Mouse (Mus musculus): Measurements from ENCODE around the gene Bcl6b. TPM values are rescaled to one million over a fixed set of nuclear protein-coding genes. Genes with fewer than 3 reads are reported as not detected.
A peak's percentile ranks its signal among the peaks of the same experiment; 100 is the strongest.

The Bcl6b gene
- total RNA-seq, 2 experiments from 2014 or later = 7.4 to 22.5 TPM

DNA sequence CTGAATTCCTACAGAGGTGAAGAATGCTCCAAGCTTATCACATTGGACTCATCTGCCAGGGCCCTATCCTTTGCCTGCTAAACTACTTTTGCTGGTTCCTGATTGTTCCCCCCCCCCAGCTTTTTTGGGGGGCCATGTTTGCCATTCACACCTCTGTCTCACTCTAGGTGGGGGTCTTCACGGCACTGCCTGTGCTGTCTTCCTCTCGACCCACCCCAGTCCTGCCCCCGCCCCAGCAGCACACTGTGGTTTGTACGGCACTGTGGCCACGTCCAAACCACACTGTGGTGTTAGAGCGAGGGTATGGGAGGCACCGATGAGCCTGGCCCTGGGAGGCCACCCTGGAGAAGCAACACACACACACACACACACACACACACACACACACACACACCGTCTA is 4.9 kb upstream of the Bcl6b start:
- no peak for DNase-seq (ENCODE audit: low spot score in 2 of 2)

DNA sequence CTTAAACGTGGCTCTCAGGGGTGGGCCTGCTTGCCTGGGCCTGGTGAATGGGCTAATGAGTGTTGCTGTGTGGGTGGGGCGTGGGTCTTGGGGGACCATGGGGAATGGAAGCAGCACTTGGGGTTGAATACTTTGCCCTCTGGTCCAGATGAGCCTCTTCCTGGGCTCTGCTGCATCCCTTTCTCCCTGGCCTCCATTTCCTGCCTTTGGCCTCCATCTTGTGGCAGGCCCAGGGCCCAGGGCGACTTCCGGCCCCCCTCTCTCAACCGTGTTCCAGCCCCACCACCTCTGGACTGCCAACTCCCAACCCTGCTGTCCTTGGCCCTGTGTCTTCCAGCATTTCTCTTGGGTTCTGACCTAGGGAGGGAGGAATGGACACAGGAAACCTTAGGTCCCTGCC is 4.4 kb upstream of the Bcl6b start:
- no peak for DNase-seq (ENCODE audit: low spot score in 2 of 2)

DNA sequence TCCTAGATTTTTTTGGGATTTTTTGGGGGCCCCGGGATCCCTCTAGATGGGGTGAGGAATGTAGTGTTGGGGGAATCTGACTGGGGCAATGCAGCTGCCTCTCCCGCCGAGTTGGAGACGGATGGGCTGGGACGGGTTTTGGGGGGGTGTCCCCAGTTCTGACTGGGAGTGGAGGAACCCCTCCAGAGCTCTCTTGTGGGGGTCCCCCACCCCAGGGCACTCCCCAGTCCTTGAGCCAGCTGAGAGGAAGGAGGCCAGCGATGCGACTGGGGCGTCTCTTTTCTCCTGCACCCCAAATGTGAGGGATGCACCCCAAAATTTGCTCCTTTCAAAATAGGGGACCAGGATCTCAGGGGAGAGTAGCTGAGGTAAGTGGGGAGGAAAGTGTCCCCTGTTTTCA is 3.4 kb upstream of the Bcl6b start:
- DNase-seq (ENCODE audit: low spot score in 2 of 2) = no peak

DNA sequence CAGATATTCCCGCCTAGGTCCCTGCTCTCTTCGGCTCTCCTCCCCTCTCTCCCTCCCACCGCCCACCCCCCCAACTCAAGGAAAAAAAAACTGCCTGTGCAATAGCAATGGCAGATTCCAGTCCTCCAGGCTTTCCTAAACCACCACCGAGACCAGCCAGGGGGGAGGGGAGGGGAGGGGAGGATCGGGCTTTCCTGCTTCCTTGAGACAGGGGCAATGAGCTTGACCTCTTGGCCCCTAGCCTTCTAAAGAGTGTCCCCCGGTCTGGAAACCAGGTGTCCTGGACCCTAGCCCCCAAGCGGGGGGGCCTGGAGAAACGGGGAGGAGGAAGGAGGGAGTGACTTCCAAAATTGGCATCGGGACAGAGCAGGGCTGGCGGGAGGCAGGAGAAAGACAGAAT is 2.9 kb upstream of the Bcl6b start:
- no peak for DNase-seq (ENCODE audit: low spot score in 2 of 2)

DNA sequence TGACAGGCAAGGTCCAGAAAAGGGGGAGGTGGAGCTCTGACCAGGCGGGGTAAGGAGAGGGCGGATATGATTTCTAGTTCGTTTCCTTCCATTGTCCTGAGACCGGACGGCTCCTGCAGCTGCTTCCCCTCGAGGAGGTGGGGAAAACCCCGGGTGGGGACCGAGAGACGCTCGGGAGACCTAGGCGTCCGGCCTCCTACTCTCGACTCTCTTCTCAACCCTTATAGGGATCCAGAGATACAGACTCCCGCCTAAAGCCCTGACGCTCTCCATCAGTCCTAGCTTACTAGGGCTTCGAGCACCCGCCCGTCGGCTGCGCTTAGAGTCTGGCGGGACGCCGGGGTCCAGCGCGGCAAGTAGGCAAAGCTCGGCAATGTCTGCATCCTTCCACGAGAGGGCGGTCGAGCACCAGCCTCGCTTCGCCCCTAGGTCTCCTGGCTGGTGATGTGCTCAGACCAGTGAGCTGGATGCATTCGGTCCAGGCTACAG is 685 bp upstream of the Bcl6b start:
- peak; percentile 75 to 86 for DNase-seq (ENCODE audit: low spot score in 2 of 2)

DNA sequence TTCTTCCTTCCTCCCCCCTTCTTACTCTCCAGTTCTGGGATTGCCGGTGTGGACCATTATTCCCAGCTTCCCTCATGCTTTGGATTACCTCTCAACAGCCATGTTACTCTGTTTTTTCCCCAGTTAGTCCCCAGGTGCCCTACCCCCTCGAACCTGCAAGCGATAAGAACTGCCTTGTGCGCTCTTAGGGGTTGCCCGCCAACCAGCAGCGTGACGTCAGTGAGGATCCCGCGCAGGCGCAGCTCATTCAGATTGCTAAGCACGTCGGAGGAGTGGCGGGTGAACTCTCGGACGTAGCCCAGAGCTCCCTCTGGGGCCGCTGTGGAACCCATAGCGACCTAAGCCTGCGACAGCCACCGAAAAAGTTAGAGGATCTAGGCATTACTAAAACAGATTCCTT is 770 bp downstream of the Bcl6b start:
- DNase-seq (ENCODE audit: low spot score in 2 of 2) = peak; percentile 83

DNA sequence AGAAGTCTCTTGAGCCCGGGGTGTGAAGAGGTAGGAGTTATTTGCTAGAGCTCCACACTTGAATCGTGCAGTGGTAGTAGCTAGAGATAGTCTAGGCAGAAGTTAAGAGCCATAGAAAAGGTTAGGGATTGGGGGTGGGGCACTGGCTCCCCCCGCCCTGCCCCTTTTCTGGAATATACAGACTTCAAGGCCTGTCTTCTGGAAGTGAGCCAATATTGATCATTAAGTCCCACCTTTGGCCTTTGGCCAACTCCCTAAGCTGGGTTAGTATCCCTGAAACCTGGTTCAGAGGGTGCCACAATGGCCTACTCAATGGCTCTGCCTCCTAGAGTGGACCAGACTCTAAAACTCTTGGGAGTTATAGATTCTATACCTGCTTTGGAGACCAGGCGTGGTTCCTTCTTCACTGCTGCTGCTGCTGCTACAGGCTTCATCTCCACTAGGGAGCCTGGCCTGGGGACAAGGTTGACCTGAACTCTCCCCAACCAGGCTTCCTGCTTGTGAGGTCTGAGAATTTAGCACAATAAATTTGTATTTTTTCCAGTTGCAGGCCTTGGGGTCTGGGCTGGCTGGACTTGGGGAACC is 1.8 kb downstream of the Bcl6b start:
- no peak for DNase-seq (ENCODE audit: low spot score in 2 of 2)

DNA sequence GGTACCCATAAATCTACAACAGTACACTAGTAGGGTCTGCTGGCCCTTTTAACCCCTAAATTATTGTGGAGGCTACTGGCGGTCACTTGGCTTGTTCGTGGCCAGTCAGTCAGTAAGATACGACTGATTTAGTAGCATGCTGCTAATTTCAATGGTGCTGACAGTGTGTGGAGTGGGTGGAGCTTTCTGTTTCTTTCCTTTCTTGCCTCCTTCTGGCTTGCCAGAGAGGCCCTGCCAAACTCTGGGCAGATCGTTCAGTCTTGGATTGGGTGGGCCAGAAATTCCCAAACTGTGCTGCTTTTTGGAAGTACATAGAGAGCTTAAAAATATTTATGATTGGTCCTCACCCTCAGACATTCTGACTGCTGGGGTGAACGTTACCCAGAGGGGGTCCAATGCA is 2.5 kb downstream of the Bcl6b start:
- no peak for DNase-seq (ENCODE audit: low spot score in 2 of 2)

DNA sequence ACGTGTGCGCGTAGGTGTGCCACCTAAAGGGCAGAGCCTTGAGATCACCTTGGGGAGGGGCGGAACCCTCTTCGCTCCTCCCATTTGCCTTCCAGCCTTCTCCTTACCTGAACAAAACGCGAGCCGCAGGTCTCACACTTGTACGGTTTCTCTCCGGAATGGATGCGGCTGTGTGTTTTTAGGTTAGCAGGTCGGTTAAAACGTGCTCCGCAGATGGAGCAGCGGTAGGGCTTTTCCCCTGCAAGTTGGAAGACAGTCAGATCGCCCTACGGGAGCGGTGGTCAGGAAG is 3.1 kb downstream of the Bcl6b start:
- DNase-seq (ENCODE audit: low spot score in 2 of 2) = no peak

DNA sequence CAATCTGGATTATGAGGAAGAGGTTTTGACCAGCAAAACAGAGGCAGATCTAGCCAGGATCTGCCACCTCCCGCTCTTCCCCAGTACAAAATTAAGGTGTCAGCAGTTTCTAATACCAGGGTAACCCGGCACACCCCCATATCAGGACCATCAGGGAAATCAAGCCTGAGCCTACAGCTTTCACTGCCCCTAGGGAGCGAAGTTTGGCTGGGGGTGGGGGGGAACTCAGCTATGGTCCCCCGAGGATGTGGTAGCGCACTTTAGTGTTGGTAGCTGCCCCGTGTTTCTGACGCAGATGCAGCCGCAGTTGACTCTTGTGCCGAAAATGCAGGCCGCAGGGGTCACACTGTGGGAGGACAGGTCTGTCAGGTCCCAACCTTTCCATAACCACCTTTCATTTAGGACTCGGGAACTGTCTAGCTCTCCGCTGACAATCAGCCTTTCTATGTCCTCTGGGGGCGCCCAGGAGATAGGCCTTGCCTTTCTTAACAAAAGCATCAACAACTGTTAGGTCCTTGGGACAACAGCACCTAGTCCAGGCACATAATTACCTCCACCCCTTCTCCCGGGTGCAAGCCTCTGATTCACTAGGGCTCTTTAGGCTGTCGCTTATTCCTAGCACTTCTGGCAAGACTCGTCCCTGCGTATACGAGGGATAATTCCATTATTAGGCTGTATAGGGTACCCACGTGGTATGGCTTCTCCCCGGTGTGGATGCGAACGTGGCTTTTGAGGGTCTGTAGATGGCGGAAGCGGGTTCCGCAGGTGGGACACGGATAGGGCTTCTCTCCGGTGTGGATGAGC is 3.6 kb downstream of the Bcl6b start:
- DNase-seq (ENCODE audit: low spot score in 2 of 2) = no peak

DNA sequence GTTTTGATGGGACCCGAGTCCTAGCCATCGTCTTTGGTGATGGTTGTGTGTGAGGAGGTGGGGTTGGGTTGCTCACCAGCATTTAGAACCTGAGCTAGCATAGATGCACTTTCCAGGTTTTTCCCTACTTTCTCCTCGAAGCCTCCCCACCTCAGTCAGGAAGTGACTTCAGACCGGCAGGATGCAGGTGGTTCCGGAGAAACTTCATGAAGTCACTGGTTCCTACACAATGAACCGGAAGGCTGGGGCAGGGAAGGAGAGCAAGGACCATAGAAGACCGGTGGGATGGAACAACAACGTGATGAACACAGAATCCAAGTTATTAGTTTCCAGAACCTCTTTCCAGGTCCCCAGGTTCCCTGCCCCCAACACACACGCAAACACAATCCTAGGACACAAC is 5.9 kb downstream of the Bcl6b start:
- no peak for DNase-seq (ENCODE audit: low spot score in 2 of 2)

DNA sequence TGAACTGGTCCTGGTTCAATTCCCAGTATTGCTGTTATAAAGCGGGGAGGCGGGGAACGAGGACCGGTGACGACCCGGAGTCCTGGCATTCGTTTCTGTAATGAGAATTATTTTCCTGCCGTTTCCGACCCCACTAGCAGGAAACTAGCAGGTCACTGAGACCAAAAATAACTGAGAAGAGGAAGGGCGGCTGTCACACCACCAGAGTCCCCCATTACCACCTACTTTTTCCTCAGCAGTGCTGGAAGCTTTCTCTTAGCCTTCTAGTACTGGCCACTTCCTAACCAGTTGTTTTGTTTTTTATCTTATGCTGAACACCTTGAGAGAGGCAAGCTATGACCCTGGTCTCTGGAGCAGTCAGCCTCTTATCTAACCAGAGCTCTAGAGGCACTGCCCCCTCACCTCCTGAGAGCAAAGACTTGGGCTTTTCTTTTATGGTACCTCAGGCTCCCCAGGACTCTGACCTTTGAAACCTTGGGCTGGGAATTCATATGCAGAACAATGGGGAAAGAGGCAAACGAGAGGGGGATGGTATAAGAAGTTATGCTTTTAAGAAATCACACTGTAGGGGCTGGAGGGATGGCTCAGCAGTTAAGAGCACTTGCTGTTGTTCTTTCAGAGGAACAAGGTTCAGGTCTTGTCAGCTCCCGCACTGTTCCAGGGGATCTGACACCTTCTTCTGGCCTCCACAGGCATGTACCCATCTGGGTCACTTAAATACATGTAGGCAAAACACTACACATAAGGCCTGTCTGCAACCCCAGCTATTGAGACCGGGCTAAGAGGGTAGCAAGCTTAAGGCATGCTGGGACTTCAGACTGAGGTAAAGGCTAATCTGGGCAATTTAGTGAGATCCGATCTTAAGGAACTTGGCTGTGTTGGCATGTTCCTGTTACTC is 7.7 kb downstream of the Bcl6b start:
- DNase-seq (ENCODE audit: low spot score in 2 of 2) = no peak

DNA sequence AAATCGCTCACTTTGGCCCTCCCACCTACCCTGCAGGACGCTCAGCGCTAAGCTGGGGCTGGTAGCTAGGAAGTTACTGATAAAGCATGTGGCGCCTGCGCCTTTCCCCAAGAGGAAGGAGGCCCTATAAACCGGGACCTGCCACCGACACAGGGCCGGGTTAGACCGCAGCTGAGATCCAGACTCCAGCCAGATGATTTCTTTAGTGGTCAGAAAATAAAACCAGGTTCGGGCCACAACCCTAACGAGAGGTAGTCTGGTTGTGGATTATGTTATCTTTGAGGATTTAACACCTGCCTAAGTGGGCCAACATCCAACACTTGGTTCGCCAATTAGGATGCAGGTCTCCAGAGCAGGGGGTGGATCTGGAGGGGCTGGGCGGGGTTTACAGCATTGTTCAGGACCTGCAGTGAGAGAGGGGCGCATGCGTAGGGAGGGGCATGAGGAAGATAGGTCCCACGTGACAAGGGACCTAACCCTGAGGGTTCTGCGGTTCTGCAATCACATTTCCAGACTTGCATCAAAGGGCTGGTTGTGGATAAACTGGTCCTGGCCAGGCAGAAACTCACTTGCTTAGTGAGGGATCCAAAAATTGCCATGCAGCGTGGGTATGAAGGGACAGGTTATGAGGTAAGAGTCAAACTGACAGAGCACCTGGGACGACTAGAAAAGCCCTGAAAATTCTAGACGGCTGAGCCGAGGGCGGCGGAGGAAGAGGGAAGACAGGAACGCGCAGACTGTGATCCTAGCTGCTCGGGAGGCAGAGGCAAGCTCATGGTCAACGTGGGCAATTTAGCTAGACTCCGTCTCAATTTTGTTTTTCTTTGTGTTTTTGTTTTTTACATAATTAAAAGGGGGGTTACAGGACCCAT is 8.6 kb downstream of the Bcl6b start, which contains the start of gene Slc16a13:
Gene Slc16a13 (minus strand): TSS at position 334 of the 872 bp plus-strand sequence.
- DNase-seq (ENCODE audit: low spot score in 2 of 2) = peak; percentile 83

DNA sequence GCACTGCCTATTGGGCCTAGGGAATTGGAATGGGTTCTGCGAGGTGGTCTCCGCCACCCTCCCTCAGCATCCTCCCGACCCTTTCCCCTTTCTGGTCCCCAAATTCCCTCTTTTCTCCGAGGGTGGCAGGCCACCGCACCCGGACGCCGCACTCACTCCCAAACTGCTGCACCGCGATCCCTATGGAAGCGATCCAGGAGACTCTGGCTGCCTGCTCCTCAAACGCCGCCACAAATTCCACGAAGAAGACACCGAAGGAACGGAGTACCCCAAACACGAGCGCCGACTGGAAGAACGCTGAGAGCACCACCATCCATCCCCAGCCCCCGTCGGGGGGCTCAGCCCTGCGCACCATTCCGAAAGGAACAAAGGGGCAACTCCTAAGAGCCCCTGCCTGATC is 9.3 kb downstream of the Bcl6b start:
- DNase-seq (ENCODE audit: low spot score in 2 of 2) = peak in 1 of 2 experiments; percentile 43

DNA sequence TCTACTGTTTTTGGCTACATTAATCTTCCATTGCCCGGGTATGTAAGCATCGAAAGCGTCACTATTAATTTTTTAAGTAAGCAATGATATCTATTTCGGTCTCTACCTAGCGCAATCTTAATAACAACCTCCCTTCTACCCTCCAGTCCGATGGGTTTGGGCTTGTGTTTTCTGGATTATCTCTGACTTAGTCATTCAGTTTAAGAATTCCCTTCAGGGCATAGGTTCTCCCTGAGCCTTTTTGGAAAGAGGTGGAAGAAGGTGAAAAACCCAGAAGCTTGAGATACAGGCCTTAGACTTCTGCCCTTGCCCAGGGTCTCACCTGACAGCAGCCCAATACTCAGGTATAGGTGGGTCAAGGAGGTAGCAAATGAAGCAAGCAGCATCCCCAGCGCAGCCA is 9.7 kb downstream of the Bcl6b start:
- DNase-seq (ENCODE audit: low spot score in 2 of 2) = no peak

DNA sequence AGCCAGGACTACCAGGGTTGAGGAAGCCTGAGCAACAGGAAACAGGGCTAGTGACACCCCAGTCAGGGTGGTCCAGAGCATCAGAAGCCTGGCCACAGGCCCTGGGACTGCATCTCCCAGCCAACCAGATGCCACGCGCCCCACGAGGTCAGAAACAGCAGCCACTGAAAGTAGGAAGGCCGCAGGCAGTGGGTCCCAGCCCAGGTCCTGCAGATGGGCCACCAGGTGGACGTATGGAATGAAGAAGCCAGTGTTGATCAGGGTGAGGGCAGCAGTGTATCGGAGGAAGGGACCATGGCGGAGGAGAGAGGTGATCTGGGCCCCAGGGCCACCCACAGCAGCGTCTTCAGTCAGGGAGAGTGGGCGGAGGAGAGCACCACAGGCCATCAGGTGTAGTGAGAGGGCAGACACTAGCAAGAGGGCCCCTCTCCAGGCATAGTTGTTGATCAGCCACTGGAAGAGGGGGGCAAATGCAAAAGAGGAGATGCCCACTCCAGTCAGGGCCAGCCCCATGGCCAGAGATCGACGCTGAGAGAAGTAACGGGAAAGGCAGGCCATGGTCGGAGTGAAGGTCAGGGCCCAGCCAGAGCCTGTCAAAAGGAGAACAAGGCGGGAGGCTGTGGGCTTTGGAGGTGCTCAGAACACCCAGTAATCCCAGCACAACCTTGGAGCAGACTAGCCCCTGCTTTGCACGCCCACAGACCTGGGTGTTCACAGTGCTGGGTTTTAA is 10.7 kb downstream of the Bcl6b start:
- no peak for DNase-seq (ENCODE audit: low spot score in 2 of 2)

DNA sequence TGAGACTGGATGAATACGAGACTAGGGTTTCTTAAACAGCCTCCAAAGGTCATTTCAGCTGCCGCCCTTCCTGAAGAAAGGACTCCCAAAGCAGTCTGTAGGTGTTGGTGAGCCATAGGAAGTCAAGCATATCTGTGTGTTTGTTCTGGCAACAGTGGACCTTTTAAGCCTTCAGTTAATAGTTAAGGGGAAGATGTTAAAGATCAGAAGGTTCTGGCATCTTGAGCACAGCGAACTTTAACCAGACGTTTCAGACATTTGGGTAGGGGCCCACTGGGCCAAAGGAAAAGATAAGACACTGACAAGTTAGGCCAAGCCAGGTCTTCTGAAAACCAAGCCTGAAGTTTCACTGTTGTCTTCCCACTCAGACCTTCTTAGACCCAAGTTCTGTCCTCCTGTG is 11.6 kb downstream of the Bcl6b start:
- DNase-seq (ENCODE audit: low spot score in 2 of 2) = no peak

DNA sequence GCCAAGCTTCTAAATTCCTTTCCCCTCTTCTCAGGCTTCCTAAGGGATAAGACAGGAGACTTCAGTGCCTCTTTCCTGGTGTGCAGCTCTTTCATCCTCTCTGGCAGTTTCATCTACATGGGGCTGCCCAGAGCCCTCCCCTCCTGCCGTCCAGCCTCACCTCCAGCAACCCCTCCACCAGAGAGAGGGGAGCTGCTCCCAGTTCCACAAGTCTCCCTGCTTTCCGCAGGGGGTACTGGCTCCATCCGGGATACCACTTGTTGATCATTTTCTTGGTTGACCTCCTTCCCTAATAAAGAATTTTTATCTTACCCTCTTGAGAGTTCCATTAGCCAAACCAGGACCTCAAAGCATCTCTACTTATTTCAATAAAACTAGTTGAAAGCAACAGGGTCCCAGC is 13.5 kb downstream of the Bcl6b start:
- DNase-seq (ENCODE audit: low spot score in 2 of 2) = no peak

DNA sequence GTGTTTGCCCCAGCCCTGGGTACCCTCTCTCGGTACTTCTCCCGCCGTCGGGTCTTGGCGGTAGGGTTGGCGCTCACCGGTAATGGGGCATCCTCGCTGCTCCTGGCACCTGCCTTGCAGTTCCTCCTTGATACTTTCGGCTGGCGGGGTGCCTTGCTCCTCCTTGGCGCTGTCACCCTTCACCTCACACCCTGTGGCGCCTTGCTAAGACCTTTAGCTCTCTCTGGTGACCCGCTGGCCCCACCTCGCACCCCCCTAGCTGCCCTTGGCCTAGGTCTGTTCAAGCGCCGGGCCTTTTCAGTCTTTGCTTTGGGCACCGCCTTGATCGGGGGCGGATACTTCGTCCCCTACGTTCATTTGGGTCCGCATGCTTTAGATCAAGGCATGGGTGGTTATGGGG is 14.3 kb downstream of the Bcl6b start:
- no peak for DNase-seq (ENCODE audit: low spot score in 2 of 2)

DNA sequence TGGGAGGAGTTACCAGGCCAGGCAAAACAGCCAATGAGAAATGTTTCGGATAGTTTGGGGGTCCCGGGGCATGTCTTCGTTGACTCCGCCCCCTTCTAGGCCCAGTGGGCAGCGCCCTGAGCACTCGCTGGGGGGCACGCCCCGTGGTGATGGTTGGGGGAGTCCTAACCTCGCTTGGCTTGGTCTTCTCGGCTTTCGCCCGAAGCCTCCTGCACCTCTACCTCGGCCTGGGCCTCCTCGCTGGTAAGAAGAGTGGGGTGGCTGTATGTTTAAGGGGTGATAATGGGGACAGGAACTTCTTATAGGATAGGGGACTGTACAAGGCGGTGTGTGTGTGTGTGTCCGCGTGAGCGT is 14.8 kb downstream of the Bcl6b start:
- DNase-seq (ENCODE audit: low spot score in 2 of 2) = no peak
